ENCODE assay signal across 26 mouse cellular contexts in the genomic region with DNA sequence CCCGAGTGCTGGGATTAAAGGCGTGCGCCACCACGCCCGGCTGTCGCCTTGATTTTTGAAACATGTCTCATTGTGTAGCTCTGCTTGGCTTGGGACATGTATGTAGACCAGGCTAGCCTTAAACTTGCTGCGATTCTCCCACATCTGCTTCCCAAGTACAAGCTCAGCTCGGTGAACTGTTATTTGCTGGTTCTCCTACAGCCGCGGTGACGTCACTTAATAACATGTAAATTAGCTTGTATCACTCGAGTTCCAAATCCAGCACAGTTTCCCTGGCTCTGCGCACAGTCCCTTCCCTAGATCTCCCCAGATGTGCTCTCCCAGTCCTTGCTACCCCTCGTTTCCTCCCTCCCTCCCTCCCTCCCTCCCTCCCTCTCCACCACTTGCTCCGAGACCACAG. TPM values are rescaled to one million over a fixed set of nuclear protein-coding genes. Genes with fewer than 3 reads are reported as not detected.
DNase-seq lines count a peak whose midpoint lies in the region; ATAC-seq and TF ChIP-seq lines count a peak whose summit lies in the region.
"Had no signal": no experiment of that assay in that cellular context is flagged by ENCODE, and none has a peak within 500 bp of the region (broad histone marks: within the 10 kb centered on the region; RNA-seq: fewer than 3 reads in every experiment).

No protein-coding gene starts in this region.

- 75% methylated on average over 15 of the region's 15 CpGs for WGBS in hindbrain, embryonic 10.5 days
- WGBS in hindbrain, embryonic 13.5 days: 73% methylated on average over 14 of the region's 15 CpGs

- no peak for TF ChIP-seq POLR2A in testis, adult 2 months (IDR thresholded peaks at IDR 0.05; ENCODE audit: control insufficient read depth, low read depth, low read length)

- H3K27me3 ChIP-seq in hindbrain, embryonic 10.5 days (ENCODE audit: insufficient read depth, poor library complexity, severe bottlenecking): no peaks in the 10 kb centered on the region
- no peaks in the 10 kb centered on the region for H3K27me3 ChIP-seq in hindbrain, embryonic 13.5 days
- no peaks in the 10 kb centered on the region for H3K27me3 ChIP-seq in testis, adult 2 months (ENCODE audit: control insufficient read depth, insufficient read depth, low read length)
- H3K27me3 ChIP-seq: forebrain, embryonic 13.5 days; limb, embryonic 13.5 days had no signal

- no peak overlapping the region for H3K4me3 ChIP-seq in hindbrain, embryonic 10.5 days
- H3K4me3 ChIP-seq in hindbrain, embryonic 13.5 days: no peak overlapping the region
- peak overlapping the region; percentile 54 for H3K4me3 ChIP-seq in testis, adult 2 months (ENCODE audit: control insufficient read depth, low read depth, low read length)
- H3K4me3 ChIP-seq: forebrain, embryonic 13.5 days; limb, embryonic 13.5 days; lung, embryonic 15.5 days had no signal

- no peaks in the 10 kb centered on the region for H3K36me3 ChIP-seq in hindbrain, embryonic 10.5 days
- H3K36me3 ChIP-seq in hindbrain, embryonic 13.5 days: no peaks in the 10 kb centered on the region
- H3K36me3 ChIP-seq in testis, adult 2 months (ENCODE audit: control insufficient read depth, insufficient read depth, low read length): no peaks in the 10 kb centered on the region
- H3K36me3 ChIP-seq: G1E; limb, embryonic 13.5 days; lung, embryonic 15.5 days had no signal

- DNase-seq in hindbrain, embryonic 10.5 days (ENCODE audit: low spot score): no peak
- DNase-seq in testis, postnatal 10 days (ENCODE audit: low spot score): no peak
- peak; percentile 78 for DNase-seq in R1 (ENCODE audit: low read depth, low spot score)
- peak; percentile 75 for DNase-seq in mesoderm, embryonic 11.5 days (ENCODE audit: low read depth, low spot score)
- DNase-seq in spleen, postnatal 10 days (ENCODE audit: low spot score in 2 of 2): no peak
- DNase-seq in layer of hippocampus, adult 11-12 months (ENCODE audit: low spot score): no peak
- DNase-seq: adrenal gland, adult 8-10 months; B cell, adult 2 months; cerebellum, adult 8-10 months; cerebellum, postnatal 25 days; gastrocnemius, postnatal 14 days; heart, postnatal 4 days; kidney, adult 8-10 months; lung, postnatal 4 days; right cerebral cortex, postnatal 4 days; thymus, postnatal 14 days had no signal

- ATAC-seq in hindbrain, embryonic 13.5 days (ENCODE audit: low FRiP score): no peak
- ATAC-seq: forebrain, embryonic 13.5 days; intestine, embryonic 16.5 days; midbrain, embryonic 16.5 days had no signal

- H3K9me3 ChIP-seq in hindbrain, embryonic 10.5 days: no peaks in the 10 kb centered on the region
- H3K9me3 ChIP-seq in hindbrain, embryonic 13.5 days: no peaks in the 10 kb centered on the region
- H3K9me3 ChIP-seq: forebrain, embryonic 13.5 days; G1E; limb, embryonic 13.5 days; lung, embryonic 15.5 days had no signal

- H3K27ac ChIP-seq in hindbrain, embryonic 10.5 days: 0 out of 2 replicates have a peak overlapping the region, but pooled peaks have one; percentile 18
- H3K27ac ChIP-seq in hindbrain, embryonic 13.5 days: no peak overlapping the region
- H3K27ac ChIP-seq in testis, adult 2 months (ENCODE audit: control insufficient read depth, insufficient read depth, low read depth, low read length): no peak overlapping the region
- H3K27ac ChIP-seq: forebrain, embryonic 13.5 days; kidney, postnatal 0 days; limb, embryonic 13.5 days; lung, embryonic 15.5 days had no signal

- H3K4me2 ChIP-seq in hindbrain, embryonic 13.5 days: no peak overlapping the region
- H3K4me2 ChIP-seq: forebrain, embryonic 13.5 days; limb, embryonic 13.5 days; midbrain, embryonic 11.5 days had no signal

- H3K4me1 ChIP-seq in hindbrain, embryonic 10.5 days (replicated peaks): no peaks in the 10 kb centered on the region; the same call in 1 of the 2 replicates
- H3K4me1 ChIP-seq in hindbrain, embryonic 13.5 days (replicated peaks): no peaks in the 10 kb centered on the region
- H3K4me1 ChIP-seq in testis, adult 2 months (ENCODE audit: control insufficient read depth, insufficient read depth, low read length): peaks cover 9% of the 10 kb centered on the region
- H3K4me1 ChIP-seq: forebrain, embryonic 13.5 days had no signal

- no peak overlapping the region for H3K9ac ChIP-seq in hindbrain, embryonic 13.5 days
- H3K9ac ChIP-seq: forebrain, embryonic 13.5 days; limb, embryonic 13.5 days; lung, embryonic 15.5 days had no signal

- TF ChIP-seq CTCF in testis, adult 2 months (IDR thresholded peaks at IDR 0.05; ENCODE audit: control insufficient read depth, insufficient read depth, insufficient replicate concordance, low read depth, low read length): no peak

RNA-seq across cellular contexts. Expression of a gene that starts 41.9 kb away (rescaled TPM):
- polyA plus RNA-seq in hindbrain, embryonic 10.5 days (2016; fragmentation: Nextera tagmentation; extraction: Ambion mirVana): 13.3 and 13.9 TPM in 2 replicates
- 10.9 and 11.0 TPM in 2 replicates for polyA plus RNA-seq in hindbrain, embryonic 13.5 days (2015; fragmentation: Nextera tagmentation; extraction: Ambion mirVana)
- 8.2 TPM in 2 replicates for polyA plus RNA-seq in testis, adult 2 months (2012; rRNA removed)

Comparison
In these comparisons a context has a peak if more than half of its experiments do, and no peak if none do; other contexts are left out.
1. DNase-seq: peak in R1 (single experiment) and mesoderm, embryonic 11.5 days (single experiment); none in hindbrain, embryonic 10.5 days (single experiment), testis, postnatal 10 days (single experiment), spleen, postnatal 10 days (0 of 2) and layer of hippocampus, adult 11-12 months (single experiment).